Mouse (Mus musculus): ENCODE measurements at regions not wholly inside any gene's neighbourhood (a gene's known extent, or its start where the extent isn't known, plus 50 kb on each side); places are given as distances from the start of the nearest gene placed in this dataset.
"Not testable (repeated sequence)": the region's sequence is repeated elsewhere in the genome, so short reads cannot be mapped to it uniquely, and the experiment has no call there.

- no peak for DNase-seq
Observed at GRCm38 (mm10) chr15:38410462-38410861, 985.1 kb downstream of the 4930447A16Rik start.

GRCm38 (mm10) chr15:38412481-38412880, 987.1 kb downstream of the 4930447A16Rik start:
- no peak for DNase-seq

GRCm38 (mm10) chr15:38413329-38413728, 988.0 kb downstream of the 4930447A16Rik start:
- DNase-seq: no peak

- no peak for DNase-seq
Observed at GRCm38 (mm10) chr15:38414318-38415090, 989.1 kb downstream of the 4930447A16Rik start.

- DNase-seq: no peak
Observed at GRCm38 (mm10) chr15:38415091-38415486, 989.7 kb downstream of the 4930447A16Rik start.

- DNase-seq: peak; percentile 12
Observed at GRCm38 (mm10) chr15:38419621-38420020, 994.3 kb downstream of the 4930447A16Rik start.

- DNase-seq: peak; percentile 11
Observed at GRCm38 (mm10) chr15:38420784-38421183, 995.4 kb downstream of the 4930447A16Rik start.

GRCm38 (mm10) chr15:38422741-38423140, 997.4 kb downstream of the 4930447A16Rik start:
- DNase-seq: no peak

GRCm38 (mm10) chr15:38425506-38425905, 1000.2 kb downstream of the 4930447A16Rik start:
- no peak for DNase-seq

- no peak for DNase-seq
Observed at GRCm38 (mm10) chr15:38427966-38428365, 1002.6 kb downstream of the 4930447A16Rik start.

- no peak for DNase-seq
Observed at GRCm38 (mm10) chr15:38431668-38432067, 1006.3 kb downstream of the 4930447A16Rik start.

- no peak for DNase-seq
Observed at GRCm38 (mm10) chr15:38433386-38433785, 1008.0 kb downstream of the 4930447A16Rik start.

GRCm38 (mm10) chr15:38434239-38434638, 1008.9 kb downstream of the 4930447A16Rik start:
- not testable (repeated sequence) for DNase-seq

Measured in embryo, embryonic 11 days (tissue).